Mouse (Mus musculus): ENCODE measurements at regions not wholly inside any gene's neighbourhood (a gene's known extent, or its start where the extent isn't known, plus 50 kb on each side); places are given as distances from the start of the nearest gene placed in this dataset.

DNA sequence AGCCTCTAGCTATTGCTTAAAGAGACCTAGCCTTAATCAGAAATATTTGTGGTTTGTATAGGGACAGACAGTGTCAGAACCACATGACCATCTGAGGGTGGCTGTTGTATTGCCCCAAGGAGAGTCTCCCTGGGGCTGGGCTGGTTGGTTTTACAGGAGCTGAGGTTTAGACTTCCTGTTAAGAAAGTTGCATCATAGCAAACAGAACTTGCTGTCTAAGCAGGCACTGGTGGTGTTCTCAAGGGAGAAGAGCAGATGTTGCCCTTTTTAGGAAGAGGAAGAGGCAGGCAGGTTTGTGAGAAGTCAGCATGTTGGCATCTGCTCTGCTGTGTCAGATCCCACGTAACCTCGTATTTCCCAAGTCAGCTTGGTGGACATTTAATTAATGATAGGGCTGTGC is 52.7 kb upstream of the Tut7 start:
- TF ChIP-seq CTCF (IDR thresholded peaks at IDR 0.05; ENCODE audit: low read depth, low read length): no peak
- no peak for TF ChIP-seq POLR2A (IDR thresholded peaks at IDR 0.05; ENCODE audit: borderline replicate concordance, low read depth, low read length)
